Mouse (Mus musculus): ENCODE measurements at regions not wholly inside any gene's neighbourhood (a gene's known extent, or its start where the extent isn't known, plus 50 kb on each side); places are given as distances from the start of the nearest gene placed in this dataset.

DNA sequence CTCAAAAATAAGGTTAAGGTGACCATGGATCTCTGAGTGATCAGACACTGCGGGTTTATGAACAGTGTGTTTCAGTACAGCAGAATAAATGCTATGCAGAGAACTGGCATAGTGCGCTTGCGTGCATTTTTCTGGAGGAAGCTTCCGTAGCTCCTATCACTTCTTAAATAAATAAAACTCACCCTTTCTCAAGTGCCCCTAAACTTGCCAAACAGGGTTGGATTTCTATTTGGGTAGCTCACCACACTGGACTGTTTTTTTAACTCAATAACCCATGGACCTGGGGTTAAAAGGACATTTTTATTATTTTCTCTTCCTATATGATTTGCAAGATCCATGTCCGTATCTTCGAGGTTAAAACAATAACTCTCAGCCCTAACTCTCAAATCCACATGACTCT lies 182.8 kb downstream of the Il20rb start:
- POLR2A ChIA-PET = interaction anchor here in 1 of 4 experiments (0.6 kb wide), 1 partner anchor 8 kb away, joined by 4 read pairs; no protein-coding TSS in a partner anchor

DNA sequence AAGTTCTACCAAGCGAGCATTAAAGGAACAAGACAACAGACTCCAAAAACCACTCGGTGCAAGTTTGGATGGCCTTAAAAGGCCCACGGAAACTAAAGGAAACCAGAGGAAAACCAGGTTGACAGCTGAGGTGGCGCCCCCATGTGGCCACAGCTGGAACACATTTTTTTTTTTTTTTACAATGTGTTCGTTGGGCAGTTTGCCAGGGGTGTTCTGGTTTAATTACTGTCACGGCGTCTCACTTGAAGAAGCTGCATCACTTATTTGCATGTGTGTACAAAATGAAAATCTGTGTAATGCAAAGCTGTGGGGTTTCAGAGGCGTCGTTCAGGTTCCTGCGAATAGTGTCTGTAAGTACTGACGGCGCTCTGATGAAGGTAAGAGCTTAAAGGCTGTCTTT lies 185.0 kb downstream of the Il20rb start:
- ChIA-PET CTCF (interaction anchor here (0.6 to 1.8 kb wide), 19 partner anchors 9 to 1881 kb away, joined by 3 to 7 read pairs (median 3); no protein-coding TSS in a partner anchor), POLR2A (interaction anchor here in 2 of 4 experiments (0.7 to 0.8 kb wide), 2 partner anchors 10 to 1808 kb away, joined by 3 read pairs; no protein-coding TSS in a partner anchor)

More for the DNA sequence above, 182.8 kb downstream of the Il20rb start:
- CTCF ChIA-PET = interaction anchor here in 1 of 4 experiments (0.6 kb wide), 1 partner anchor 15 kb away, joined by 3 read pairs; no protein-coding TSS in a partner anchor

DNA sequence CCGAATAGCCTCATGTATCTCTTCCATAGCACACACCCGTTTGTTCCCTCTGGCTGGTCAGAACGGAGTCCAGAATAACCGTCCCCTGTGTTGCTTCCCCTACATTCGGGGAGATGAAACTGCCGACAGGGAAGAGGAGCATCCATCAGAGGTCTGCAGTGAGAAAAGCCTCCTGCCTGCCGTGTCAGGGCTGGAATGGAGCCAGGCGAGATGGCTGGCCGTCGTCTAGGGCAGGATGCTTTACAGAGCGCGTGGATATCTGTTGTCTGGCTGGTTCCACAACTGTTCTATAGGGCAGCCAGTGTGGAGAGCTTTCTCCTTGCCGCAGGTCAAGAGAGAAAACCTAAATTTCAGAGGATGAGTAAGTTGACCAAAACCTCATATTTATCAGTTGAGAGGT lies 209.2 kb downstream of the Il20rb start:
- ChIA-PET CTCF (no interaction called here), POLR2A (no interaction called here)

DNA sequence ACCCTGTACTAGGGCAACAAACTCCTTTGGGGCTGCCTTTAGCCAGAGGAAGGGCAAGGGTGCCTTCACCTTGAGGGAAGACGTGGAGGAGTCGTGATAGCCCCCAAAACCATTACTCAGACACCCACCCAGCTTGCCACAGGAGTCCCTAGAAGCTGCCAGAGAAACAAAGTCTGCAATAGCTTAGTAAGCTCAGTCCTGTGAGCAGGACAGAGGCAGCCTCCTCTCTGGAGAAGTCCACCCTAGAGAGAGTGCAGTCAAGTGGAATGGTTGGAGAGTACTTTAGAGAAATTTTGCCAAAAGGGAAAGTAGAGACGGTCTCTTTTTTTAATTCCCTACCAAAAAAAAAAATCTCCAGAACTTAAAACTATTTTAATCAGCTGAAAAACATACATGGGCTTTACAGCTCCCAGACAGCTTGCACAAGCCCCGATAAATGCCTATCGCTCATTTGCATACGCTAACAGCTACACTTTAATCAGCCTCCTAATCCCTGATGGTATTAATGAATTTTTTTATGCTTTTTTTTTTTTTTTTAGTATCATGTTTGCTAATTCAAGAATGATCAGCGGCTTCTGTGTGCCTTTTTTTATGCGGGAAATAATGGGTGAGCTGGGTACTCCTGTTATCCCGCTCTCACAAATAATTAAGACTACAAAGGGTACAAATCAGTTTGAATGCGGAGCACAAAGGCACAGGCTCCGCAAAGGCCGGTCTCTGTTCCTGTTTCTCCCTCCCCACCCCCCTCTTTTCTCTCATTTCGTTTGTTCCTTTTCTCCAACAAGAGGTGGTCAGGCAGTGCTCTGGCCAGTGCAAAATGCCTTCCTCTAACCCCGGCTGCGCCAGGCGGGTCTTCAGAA lies 219.8 kb downstream of the Il20rb start:
- ChIA-PET POLR2A (no interaction called here), CTCF (interaction anchor here in 2 of 4 experiments (0.6 to 0.7 kb wide), 2 partner anchors 279 to 374 kb away, joined by 4 to 6 read pairs; no protein-coding TSS in a partner anchor)

DNA sequence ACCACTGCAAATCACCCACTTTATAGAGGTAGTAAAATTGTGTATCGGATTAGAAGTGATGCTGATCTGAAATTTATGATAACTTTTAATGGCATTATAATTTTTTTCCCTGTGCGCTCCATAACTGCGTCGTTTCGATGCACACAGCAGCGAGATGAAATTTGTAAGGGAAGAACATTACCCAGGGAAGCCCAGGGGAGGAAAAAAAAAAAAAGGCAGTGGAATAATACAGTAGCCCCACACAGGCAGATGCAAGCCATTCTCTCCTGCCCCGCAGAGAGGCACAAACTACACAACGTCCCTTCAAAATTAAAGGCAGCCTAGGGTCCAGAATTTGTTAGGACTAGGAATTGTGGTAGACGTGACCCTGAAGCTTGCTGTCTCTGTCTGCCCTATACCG lies 234.2 kb downstream of the Il20rb start:
- ChIA-PET CTCF (interaction anchor here in 1 of 4 experiments (0.5 kb wide), 1 partner anchor 292 kb away, joined by 5 read pairs; no protein-coding TSS in a partner anchor), POLR2A (interaction anchor here in 1 of 4 experiments (0.7 kb wide), 1 partner anchor 675 kb away, joined by 3 read pairs; no protein-coding TSS in a partner anchor)
